Mouse (Mus musculus) lung, embryonic 14.5 days (tissue): ENCODE measurements around the gene Tmem220. TPM values are rescaled to one million over a fixed set of nuclear protein-coding genes. Genes with fewer than 3 reads are reported as not detected.

Experiments
- ATAC-seq: fragments of 200-750 bp; cut with Nextera tagmentation; 2 replicates; pipeline ENCODE4 v1.8.0; 2017; ENCODE audit warnings: mild to moderate bottlenecking, moderate TSS enrichment, moderate library complexity; ENCODE audit not compliant: insufficient read depth
- DNase-seq: peaks from one replicate; pipeline ENCODE4 v3.0.0-alpha.2; 2015
- H3K27ac ChIP-seq: fragments of 300-500 bp; sonication (generic); 2 replicates; pipeline ENCODE4 v1.5.1; 2014; ENCODE audit warnings: low read depth, mild to moderate bottlenecking, moderate library complexity
- H3K27me3 ChIP-seq: fragments of 300-500 bp; sonication (generic); 2 replicates; pipeline ENCODE4 v1.6.1; 2014; ENCODE audit warnings: low read length, control low read depth; ENCODE audit not compliant: insufficient read depth
- H3K36me3 ChIP-seq: fragments of 300-500 bp; sonication (generic); 2 replicates; pipeline ENCODE4 v1.6.1; 2014; ENCODE audit warnings: control low read depth; ENCODE audit not compliant: insufficient read depth
- H3K4me1 ChIP-seq: fragments of 300-500 bp; sonication (generic); 2 replicates; pipeline ENCODE4 v1.6.1; 2014; ENCODE audit warnings: antibody characterized with exemption, control low read depth; ENCODE audit not compliant: insufficient read depth
- H3K4me2 ChIP-seq: fragments of 300-500 bp; sonication (generic); 2 replicates; pipeline ENCODE4 v1.6.1; 2014; ENCODE audit warnings: mild to moderate bottlenecking
- H3K4me3 ChIP-seq: fragments of 300-500 bp; sonication (generic); 2 replicates; pipeline ENCODE4 v1.5.1; 2014; ENCODE audit warnings: low read depth, low read length
- H3K9ac ChIP-seq: fragments of 300-500 bp; sonication (generic); 2 replicates; pipeline ENCODE4 v1.6.1; 2014
- H3K9me3 ChIP-seq: fragments of 300-500 bp; sonication (generic); 2 replicates; pipeline ENCODE4 v1.6.1; 2016; ENCODE audit warnings: low read depth, low read length, control low read depth
- CTCF ChIP-seq: IDR thresholded peaks from 2 replicates; pipeline ENCODE4 v1.5.1; 2016; ENCODE audit warnings: antibody characterized with exemption, low read depth
- WGBS: fragments of 180-500 bp; shearing (Covaris S2); extraction: QIAGEN DNeasy Blood & Tissue Kit; methylation state at CpG from one replicate; pipeline ENCODE4 v1.1.7; 2014; 5-methylcytosine and 5-hydroxymethylcytosine counted together
- polyA plus RNA-seq: library from polyadenylated mRNA; unstranded; fragments of >200 nt; fragmentation: Nextera tagmentation; extraction: Ambion mirVana; gene quantifications from 2 replicates; pipeline ENCODE4 v1.2.1, GENCODE M21; 2014

Gene Tmem220
- polyA plus RNA-seq, 1 experiment from 2014 or later = 1.8 TPM

GRCm38 (mm10) chr11:67002911-67003310 is 22.0 kb upstream of the Tmem220 start:
- Histone ChIP-seq H3K36me3 (no peaks in the 10 kb centered on the region), H3K27me3 (no peaks in the 10 kb centered on the region), H3K9me3 (no peaks in the 10 kb centered on the region), H3K4me1 (peaks cover 10% of the 10 kb centered on the region), H3K4me3 (no peak overlapping the region), H3K4me2 (no peak overlapping the region), H3K9ac (no peak overlapping the region), H3K27ac (no peak overlapping the region)
- ATAC-seq = no peak
- 45% methylated on average over 2 of the region's 2 CpGs for WGBS
- no peak for TF ChIP-seq CTCF
- DNase-seq = no peak

GRCm38 (mm10) chr11:67007961-67008360 is 17.0 kb upstream of the Tmem220 start:
- Histone ChIP-seq H3K9me3 (no peaks in the 10 kb centered on the region), H3K27me3 (no peaks in the 10 kb centered on the region), H3K9ac (no peak overlapping the region), H3K4me1 (no peaks in the 10 kb centered on the region), H3K36me3 (no peaks in the 10 kb centered on the region), H3K4me3 (no peak overlapping the region), H3K4me2 (no peak overlapping the region), H3K27ac (no peak overlapping the region)
- DNase-seq (no peak), ATAC-seq (no peak)
- 77% methylated on average over 8 of the region's 8 CpGs for WGBS
- TF ChIP-seq CTCF = no peak

DNA sequence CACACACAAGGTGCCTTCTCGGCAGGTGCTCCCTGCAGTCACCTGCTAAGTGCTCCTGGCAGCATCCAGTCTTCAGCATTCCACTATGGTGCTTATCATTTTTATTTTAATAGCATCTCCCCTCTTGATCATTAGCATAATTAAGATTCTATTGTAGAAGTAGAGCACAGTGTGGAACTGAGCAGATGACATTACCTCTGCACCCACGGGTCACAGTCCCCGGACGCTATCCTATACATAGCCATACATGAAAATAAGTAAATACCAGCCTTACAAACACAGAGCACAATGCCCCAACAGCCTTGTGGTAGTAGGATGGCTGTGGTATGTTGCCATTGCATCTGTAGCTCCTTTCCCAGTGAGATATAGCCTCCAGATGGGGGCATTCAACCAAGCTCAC is 16.4 kb upstream of the Tmem220 start:
- Histone ChIP-seq H3K4me1 (no peaks in the 10 kb centered on the region), H3K27ac (no peak overlapping the region), H3K9me3 (no peaks in the 10 kb centered on the region), H3K27me3 (no peaks in the 10 kb centered on the region), H3K9ac (no peak overlapping the region), H3K4me2 (no peak overlapping the region), H3K36me3 (no peaks in the 10 kb centered on the region), H3K4me3 (no peak overlapping the region)
- ATAC-seq (no peak), DNase-seq (no peak)
- TF ChIP-seq CTCF = no peak
- WGBS = 88% methylated on average over 4 of the region's 4 CpGs

GRCm38 (mm10) chr11:67010430-67010829 is 14.5 kb upstream of the Tmem220 start:
- Histone ChIP-seq H3K4me2 (peak overlapping the region; percentile 39; the same call in 1 of the 2 replicates), H3K36me3 (no peaks in the 10 kb centered on the region), H3K9me3 (no peaks in the 10 kb centered on the region), H3K27ac (no peak overlapping the region), H3K4me3 (no peak overlapping the region), H3K27me3 (no peaks in the 10 kb centered on the region), H3K9ac (no peak overlapping the region), H3K4me1 (no peaks in the 10 kb centered on the region)
- DNase-seq = peak; percentile 69
- peak; percentile 63; the same call in 1 of the 2 replicates for ATAC-seq
- peak; percentile 37; the same call in 1 of the 2 replicates for TF ChIP-seq CTCF
- under 1% methylated on average over 8 of the region's 8 CpGs for WGBS

- no peak for TF ChIP-seq CTCF
- H3K9ac ChIP-seq = no peak overlapping the region
- no peaks in the 10 kb centered on the region for H3K36me3 ChIP-seq
- H3K27me3 ChIP-seq = no peaks in the 10 kb centered on the region
- ATAC-seq (no peak), DNase-seq (no peak)
- no peak overlapping the region for H3K4me2 ChIP-seq
- H3K9me3 ChIP-seq = no peaks in the 10 kb centered on the region
- no peak overlapping the region for H3K27ac ChIP-seq
- no peak overlapping the region for H3K4me3 ChIP-seq
- no peaks in the 10 kb centered on the region for H3K4me1 ChIP-seq
- 49% methylated on average over 4 of the region's 4 CpGs for WGBS
These were observed 13.3 kb upstream of the Tmem220 start for GRCm38 (mm10) chr11:67011635-67012034.

DNA sequence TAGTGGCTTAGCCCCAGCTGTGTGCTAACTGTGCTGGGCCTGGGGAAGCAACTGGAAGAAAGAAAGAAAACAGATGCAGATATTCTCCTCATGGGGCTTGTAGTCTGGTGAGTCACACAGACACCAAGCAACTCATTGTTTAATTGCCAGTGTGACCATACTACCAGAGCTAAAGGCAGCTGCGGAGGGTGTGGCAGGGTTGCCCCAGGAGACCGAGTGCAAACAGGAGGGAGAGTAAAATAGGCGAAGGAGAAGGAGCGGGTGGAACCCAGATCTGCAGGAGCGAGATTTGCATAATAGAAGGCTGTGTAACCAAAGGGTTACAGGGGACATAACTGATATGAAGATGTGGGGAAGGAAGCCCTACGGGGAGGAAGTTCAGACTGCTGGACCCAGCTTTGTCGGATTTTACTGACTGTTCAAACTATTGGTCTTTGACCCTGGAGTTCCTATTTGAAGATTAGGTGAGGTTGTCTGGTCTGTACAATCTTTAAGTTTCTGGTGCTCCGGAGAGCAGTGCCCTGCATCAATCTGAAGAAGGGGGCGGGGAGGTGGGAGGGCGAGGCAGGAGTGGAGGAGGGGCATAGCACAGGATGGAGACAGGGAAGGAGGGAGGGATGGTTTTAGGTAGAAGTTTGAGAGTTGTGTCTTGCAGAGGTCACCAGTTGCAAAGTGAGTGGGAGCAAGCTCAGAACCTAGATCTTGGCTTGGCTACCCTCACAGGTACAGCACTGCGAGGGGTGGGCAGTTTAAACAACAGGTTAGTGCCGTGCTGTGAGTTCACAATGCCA is 7.0 kb upstream of the Tmem220 start:
- peak overlapping the region; percentile 13; the same call in 1 of the 2 replicates for H3K4me2 ChIP-seq
- no peak overlapping the region for H3K4me3 ChIP-seq
- H3K36me3 ChIP-seq = no peaks in the 10 kb centered on the region
- no peak overlapping the region for H3K9ac ChIP-seq
- H3K9me3 ChIP-seq = no peaks in the 10 kb centered on the region
- no peaks in the 10 kb centered on the region for H3K27me3 ChIP-seq
- H3K27ac ChIP-seq = no peak overlapping the region
- WGBS = 15% methylated on average over 12 of the region's 12 CpGs
- TF ChIP-seq CTCF = no peak
- peak; percentile 20 for DNase-seq
- H3K4me1 ChIP-seq = no peaks in the 10 kb centered on the region
- peak; percentile 25; the same call in 1 of the 2 replicates for ATAC-seq

- DNase-seq = no peak
- 58% methylated on average over 7 of the region's 7 CpGs for WGBS
- Histone ChIP-seq H3K4me3 (no peak overlapping the region), H3K4me2 (no peak overlapping the region), H3K27ac (no peak overlapping the region), H3K9me3 (no peaks in the 10 kb centered on the region), H3K9ac (no peak overlapping the region), H3K36me3 (no peaks in the 10 kb centered on the region), H3K4me1 (no peaks in the 10 kb centered on the region), H3K27me3 (no peaks in the 10 kb centered on the region)
- no peak for ATAC-seq
- no peak for TF ChIP-seq CTCF
These were observed 5.1 kb upstream of the Tmem220 start for GRCm38 (mm10) chr11:67019711-67020475.
